Mouse (Mus musculus): Measurements from ENCODE around the gene Prss32. TPM values are rescaled to one million over a fixed set of nuclear protein-coding genes. Genes with fewer than 3 reads are reported as not detected.

Gene Prss32
- total RNA-seq, 2 experiments from 2014 or later, result 0.29 TPM; not detected in 1

Small RNAs within 50 kb of the gene (microRNA-seq; reads per million reads assigned to microRNA genes)
- gene Mir5125, result 3.2 to 4.2 reads per million in 2 experiments

Other genes starting within 250 kb of the Prss32 start
- gene Zfp13, start 244.4 kb upstream of the Prss32 start, total RNA-seq (2021), result 10 to 100 TPM; 29.8 to 30.1 TPM
- under 1 TPM in 1 of 2 experiments, not detected in 1; 0.36 TPM for gene Zscan10, start 243.0 kb upstream of the Prss32 start, total RNA-seq (2021)
- gene Mmp25, start 198.6 kb upstream of the Prss32 start, total RNA-seq (2021), result under 1 TPM; 0.85 to 0.86 TPM
- not detected for gene Bicdl2, start 183.3 kb upstream of the Prss32 start, total RNA-seq (2021)
- gene Hcfc1r1, start 170.3 kb upstream of the Prss32 start, total RNA-seq (2021), result 100 to 1,000 TPM; 127 to 131 TPM
- 10 to 100 TPM in 1 of 2 experiments, 1 to 10 TPM in 1; 9.5 to 12.2 TPM for gene Thoc6, start 170.0 kb upstream of the Prss32 start, total RNA-seq (2021)
- 10 to 100 TPM in 1 of 2 experiments, 1 to 10 TPM in 1; 9.5 to 10.1 TPM for gene Tnfrsf12a, start 166.4 kb upstream of the Prss32 start, total RNA-seq (2021)
- not detected for gene Cldn6, start 164.6 kb upstream of the Prss32 start, total RNA-seq (2021)
- gene Cldn9, start 159.8 kb upstream of the Prss32 start, total RNA-seq (2021), result 1 to 10 TPM in 1 of 2 experiments, under 1 TPM in 1; 0.69 to 1.1 TPM
- gene 1520401A03Rik, start 121.1 kb upstream of the Prss32 start, total RNA-seq (2021), result under 1 TPM; 0.14 to 0.16 TPM
- 1 to 10 TPM; 3.7 to 4.0 TPM for gene Pkmyt1, start 117.5 kb upstream of the Prss32 start, total RNA-seq (2021)
- 10 to 100 TPM; 49.7 to 52.8 TPM for gene Paqr4, start 103.0 kb upstream of the Prss32 start, total RNA-seq (2021)
- gene Kremen2, start 98.0 kb upstream of the Prss32 start, total RNA-seq (2021), result under 1 TPM; 0.17 to 0.21 TPM
- 100 to 1,000 TPM; 159 to 169 TPM for gene Flywch1, start 72.3 kb upstream of the Prss32 start, total RNA-seq (2021)
- gene Flywch2, start 57.8 kb upstream of the Prss32 start, total RNA-seq (2021), result 10 to 100 TPM; 24.5 to 25.3 TPM
- gene Srrm2, start 53.3 kb upstream of the Prss32 start, total RNA-seq (2021), result 100 to 1,000 TPM; 502 to 591 TPM
- gene Elob, start 14.7 kb upstream of the Prss32 start, total RNA-seq (2021), result 100 to 1,000 TPM; 363 to 365 TPM
- gene Prss33, start 7.8 kb upstream of the Prss32 start, total RNA-seq (2021), result not detected
- 1 to 10 TPM; 1.8 to 2.0 TPM for gene Prss41, start 317 bp downstream of the Prss32 start, total RNA-seq (2021)
- gene Prss21, start 24.2 kb downstream of the Prss32 start, total RNA-seq (2021), result not detected
- not detected for gene Dcpp1, start 37.0 kb downstream of the Prss32 start, total RNA-seq (2021)
- gene Dcpp2, start 37.0 kb downstream of the Prss32 start, total RNA-seq (2021), result not detected
- gene Dcpp3, start 73.6 kb downstream of the Prss32 start, total RNA-seq (2021), result not detected
- not detected for gene Sbp, start 97.8 kb downstream of the Prss32 start, total RNA-seq (2021)
- gene Sbpl, start 111.4 kb downstream of the Prss32 start, total RNA-seq (2021), result not detected
- under 1 TPM in 1 of 2 experiments, not detected in 1; 0.41 TPM for gene Prss30, start 136.7 kb downstream of the Prss32 start, total RNA-seq (2021)
- gene Prss22, start 154.2 kb downstream of the Prss32 start, total RNA-seq (2021), result not detected
- gene Prss27, start 194.3 kb downstream of the Prss32 start, total RNA-seq (2021), result not detected
- 10 to 100 TPM; 53.0 to 53.8 TPM for gene Kctd5, start 229.6 kb downstream of the Prss32 start, total RNA-seq (2021)

Data from layer of hippocampus, postnatal 14 days (tissue).